Mouse (Mus musculus) forebrain, embryonic 11.5 days (tissue): ENCODE results near the gene Lcn12. TPM values are rescaled to one million over a fixed set of nuclear protein-coding genes. Genes with fewer than 3 reads are reported as not detected.

ENCODE experiments used
- ATAC-seq: fragments of 200-750 bp; cut with Nextera tagmentation; replicated peaks from 2 replicates; pipeline ENCODE4 v1.8.0; 2017; ENCODE audit warnings: moderate TSS enrichment; ENCODE audit not compliant: low FRiP score
- DNase-seq: peaks from one replicate; pipeline ENCODE4 v3.0.0-alpha.2; 2017; ENCODE audit warnings: low spot score
- H3K27ac ChIP-seq: fragments of 300-500 bp; sonication (generic); 2 replicates; pipeline ENCODE4 v1.5.1; 2014; ENCODE audit warnings: low read depth, low read length
- H3K27me3 ChIP-seq: fragments of 300-500 bp; sonication (generic); 2 replicates; pipeline ENCODE4 v1.6.1; 2014; ENCODE audit warnings: mild to moderate bottlenecking, low read length, mixed read lengths; ENCODE audit not compliant: control insufficient read depth, insufficient read depth
- H3K36me3 ChIP-seq: fragments of 300-500 bp; sonication (generic); 2 replicates; pipeline ENCODE4 v1.6.1; 2014; ENCODE audit warnings: mild to moderate bottlenecking, low read length, moderate library complexity, mixed read lengths; ENCODE audit not compliant: control insufficient read depth, insufficient read depth
- H3K4me1 ChIP-seq: fragments of 300-500 bp; sonication (generic); replicated peaks from 2 replicates; pipeline ENCODE4 v1.6.1; 2014; ENCODE audit warnings: low read length, mixed read lengths; ENCODE audit not compliant: control insufficient read depth, insufficient read depth
- H3K4me2 ChIP-seq: fragments of 300-500 bp; sonication (generic); 2 replicates; pipeline ENCODE4 v1.6.1; 2014; ENCODE audit warnings: low read depth, mild to moderate bottlenecking, low read length, moderate library complexity, mixed read lengths; ENCODE audit not compliant: severe bottlenecking
- H3K4me3 ChIP-seq: fragments of 300-500 bp; sonication (generic); 2 replicates; pipeline ENCODE4 v1.5.1; 2014; ENCODE audit warnings: low read depth, low read length
- H3K9ac ChIP-seq: fragments of 300-500 bp; sonication (generic); 2 replicates; pipeline ENCODE4 v1.6.1; 2014; ENCODE audit warnings: low read length
- H3K9me3 ChIP-seq: fragments of 300-500 bp; sonication (generic); 2 replicates; pipeline ENCODE4 v1.6.1; 2016; ENCODE audit warnings: low read length, mixed read lengths; ENCODE audit not compliant: control insufficient read depth
- WGBS: fragments of 180-500 bp; shearing (Covaris S2); extraction: QIAGEN DNeasy Blood & Tissue Kit; methylation state at CpG from one replicate; pipeline ENCODE4 v1.1.7; 2014; 5-methylcytosine and 5-hydroxymethylcytosine counted together
- polyA plus RNA-seq: library from polyadenylated mRNA; unstranded; fragments of >200 nt; fragmentation: Nextera tagmentation; extraction: Ambion mirVana; gene quantifications from 2 replicates; pipeline ENCODE4 v1.2.1, GENCODE M21; 2014

Lcn12 gene
- polyA plus RNA-seq, 1 experiment from 2014 or later: not detected

GRCm38 (mm10) chr2:25509912-25510311, 16.2 kb upstream of the Lcn12 start:
- WGBS: 71% methylated on average over 3 of the region's 3 CpGs
- H3K4me1 ChIP-seq: no peaks in the 10 kb centered on the region
- no peaks in the 10 kb centered on the region for H3K36me3 ChIP-seq
- DNase-seq (no peak), ATAC-seq (no peak)
- no peak overlapping the region for H3K4me3 ChIP-seq
- no peaks in the 10 kb centered on the region for H3K9me3 ChIP-seq
- no peak overlapping the region for H3K27ac ChIP-seq
- no peak overlapping the region for H3K9ac ChIP-seq
- no peak overlapping the region for H3K4me2 ChIP-seq
- no peaks in the 10 kb centered on the region for H3K27me3 ChIP-seq

GRCm38 (mm10) chr2:25506964-25507363, 13.3 kb upstream of the Lcn12 start:
- Histone ChIP-seq H3K9ac (no peak overlapping the region), H3K4me3 (no peak overlapping the region), H3K36me3 (no peaks in the 10 kb centered on the region), H3K27ac (no peak overlapping the region), H3K4me2 (no peak overlapping the region), H3K27me3 (no peaks in the 10 kb centered on the region), H3K4me1 (peaks cover under 1% of the 10 kb centered on the region; the same call in 1 of the 2 replicates), H3K9me3 (no peaks in the 10 kb centered on the region)
- WGBS: 39% methylated on average over 5 of the region's 5 CpGs
- ATAC-seq (no peak), DNase-seq (no peak)

- Histone ChIP-seq H3K9ac (no peak overlapping the region), H3K27me3 (no peaks in the 10 kb centered on the region), H3K27ac (no peak overlapping the region), H3K36me3 (no peaks in the 10 kb centered on the region), H3K9me3 (no peaks in the 10 kb centered on the region), H3K4me3 (no peak overlapping the region), H3K4me2 (no peak overlapping the region), H3K4me1 (peaks cover 4% of the 10 kb centered on the region; the same call in 1 of the 2 replicates)
- ATAC-seq (no peak), DNase-seq (no peak)
- WGBS: 96% methylated on average over 4 of the region's 4 CpGs
Measured at GRCm38 (mm10) chr2:25505860-25506259, 12.1 kb upstream of the Lcn12 start.

- Histone ChIP-seq H3K4me3 (no peak overlapping the region), H3K4me2 (no peak overlapping the region), H3K4me1 (peaks cover 6% of the 10 kb centered on the region; the same call in 1 of the 2 replicates), H3K36me3 (no peaks in the 10 kb centered on the region), H3K27me3 (no peaks in the 10 kb centered on the region), H3K27ac (no peak overlapping the region), H3K9ac (no peak overlapping the region), H3K9me3 (no peaks in the 10 kb centered on the region)
- no peak for ATAC-seq
- no peak for DNase-seq
- WGBS: 88% methylated on average over 1 of the region's 1 CpGs
Measured at GRCm38 (mm10) chr2:25505000-25505399, 11.3 kb upstream of the Lcn12 start.

GRCm38 (mm10) chr2:25504538-25504937, 10.8 kb upstream of the Lcn12 start:
- 95% methylated on average over 19 of the region's 19 CpGs for WGBS
- no peaks in the 10 kb centered on the region for H3K36me3 ChIP-seq
- peaks cover 7% of the 10 kb centered on the region; the same call in 1 of the 2 replicates for H3K4me1 ChIP-seq
- H3K9me3 ChIP-seq: no peaks in the 10 kb centered on the region
- H3K27ac ChIP-seq: no peak overlapping the region
- no peak overlapping the region for H3K4me3 ChIP-seq
- H3K27me3 ChIP-seq: no peaks in the 10 kb centered on the region
- ATAC-seq (no peak), DNase-seq (no peak)
- no peak overlapping the region for H3K4me2 ChIP-seq
- H3K9ac ChIP-seq: no peak overlapping the region

GRCm38 (mm10) chr2:25502726-25503125, 9.0 kb upstream of the Lcn12 start:
- DNase-seq (no peak), ATAC-seq (no peak)
- Histone ChIP-seq H3K4me3 (no peak overlapping the region), H3K4me1 (peaks cover 7% of the 10 kb centered on the region; the same call in 1 of the 2 replicates), H3K4me2 (no peak overlapping the region), H3K27me3 (no peaks in the 10 kb centered on the region), H3K9me3 (no peaks in the 10 kb centered on the region), H3K36me3 (no peaks in the 10 kb centered on the region), H3K27ac (no peak overlapping the region), H3K9ac (no peak overlapping the region)
- 84% methylated on average over 3 of the region's 3 CpGs for WGBS

- peak within 1 kb of the TSS; percentile 37 for H3K27ac ChIP-seq
- peak within 1 kb of the TSS; percentile 87 for H3K4me3 ChIP-seq
- peak within 1 kb of the TSS; percentile 96 for H3K9ac ChIP-seq
- H3K4me2 ChIP-seq: peak within 1 kb of the TSS; percentile 75
- 79% methylated on average over 20 of the region's 20 CpGs for WGBS
- no peaks in the 10 kb centered on the region for H3K9me3 ChIP-seq
- H3K36me3 ChIP-seq: no peaks in the 10 kb centered on the region
- DNase-seq: no peak
- no peak for ATAC-seq
- peaks cover 7% of the 10 kb centered on the region; the same call in 1 of the 2 replicates for H3K4me1 ChIP-seq
- H3K27me3 ChIP-seq: no peaks in the 10 kb centered on the region
Measured at GRCm38 (mm10) chr2:25501593-25502486, 8.1 kb upstream of the Lcn12 start, which contains the start of gene C8g. TSS of gene C8g (minus strand) at chr2:25501719.

- peak within 1 kb of the TSS; percentile 96 for H3K9ac ChIP-seq
- DNase-seq (peak; percentile 97), ATAC-seq (peak; percentile 87)
- H3K4me3 ChIP-seq: peak within 1 kb of the TSS; percentile 87
- H3K27me3 ChIP-seq: no peaks in the 10 kb centered on the region
- peak within 1 kb of the TSS; percentile 75 for H3K4me2 ChIP-seq
- 1% methylated on average over 40 of the region's 44 CpGs for WGBS
- H3K36me3 ChIP-seq: no peaks in the 10 kb centered on the region
- H3K27ac ChIP-seq: peak within 1 kb of the TSS; percentile 37
- no peaks in the 10 kb centered on the region for H3K9me3 ChIP-seq
- peaks cover 7% of the 10 kb centered on the region; the same call in 1 of the 2 replicates for H3K4me1 ChIP-seq
Measured at GRCm38 (mm10) chr2:25500576-25501405, 7.1 kb upstream of the Lcn12 start, which contains the start of gene Fbxw5. TSS of gene Fbxw5 (plus strand) at chr2:25500750.
